Mouse (Mus musculus) cerebellum, adult 9-10 months (tissue): ENCODE measurements around the gene Mybpc2.

Experiments used
- DNase-seq: peaks from one replicate; pipeline ENCODE4 v3.0.0; 2022

Gene Mybpc2

DNA sequence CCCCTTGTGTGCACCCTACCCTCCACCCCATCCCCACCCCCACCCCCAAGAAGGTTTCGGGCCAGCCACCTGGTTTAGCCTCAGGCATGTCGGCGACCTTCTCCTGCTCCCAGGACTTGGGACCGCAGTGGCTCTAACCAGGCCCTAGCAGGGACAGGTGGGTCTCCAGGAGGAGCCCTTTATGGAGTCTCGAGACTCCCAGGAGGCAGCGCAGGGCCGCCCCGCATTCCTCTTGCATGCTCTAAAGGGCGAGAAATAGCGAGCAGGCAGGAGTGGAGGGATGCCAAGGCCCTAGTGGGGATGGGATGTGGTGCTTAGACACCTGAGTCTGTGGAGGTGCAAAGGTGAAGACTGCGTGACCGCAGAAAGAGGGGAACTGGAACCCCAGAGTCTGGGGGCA lies at the start of gene Mybpc2:
Gene Mybpc2 (minus strand): TSS at position 155 of the 400 bp plus-strand sequence.
- DNase-seq: no peak

GRCm38 (mm10) chr7:44572956-44573484 lies 48.6 kb upstream of the Mybpc2 start:
- no peak for DNase-seq

- no peak for DNase-seq
These were observed 47.8 kb upstream of the Mybpc2 start, which contains the start of gene Napsa for GRCm38 (mm10) chr7:44572213-44572701. Gene Napsa (plus strand): TSS chr7:44572380.

DNA sequence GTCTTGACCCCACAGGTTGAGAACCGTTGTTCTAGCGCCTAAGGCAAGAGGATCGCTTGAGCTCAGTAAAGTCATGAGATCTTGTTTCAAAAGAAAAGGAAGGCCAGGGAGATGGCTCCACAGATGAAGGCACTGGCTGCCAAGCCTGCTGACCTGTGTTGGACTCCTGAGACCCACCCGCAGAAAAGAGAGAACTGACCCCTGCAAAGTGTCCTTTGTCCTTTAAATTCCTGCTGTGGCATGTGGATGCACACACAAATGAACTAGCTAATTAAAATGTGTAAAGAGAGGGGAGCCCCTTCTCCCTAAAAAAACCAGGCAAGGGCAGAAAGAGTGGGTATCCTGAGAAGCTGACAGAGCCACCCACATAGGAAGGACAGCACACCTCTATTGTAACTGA lies 47.4 kb upstream of the Mybpc2 start:
- no peak for DNase-seq

- DNase-seq: no peak
These were observed 46.5 kb upstream of the Mybpc2 start for GRCm38 (mm10) chr7:44570989-44571388.

- DNase-seq: no peak
These were observed 44.3 kb upstream of the Mybpc2 start for GRCm38 (mm10) chr7:44568803-44569202.

GRCm38 (mm10) chr7:44565414-44565813 lies 41.0 kb upstream of the Mybpc2 start:
- DNase-seq: no peak

- DNase-seq: no peak
These were observed 40.0 kb upstream of the Mybpc2 start for GRCm38 (mm10) chr7:44564486-44564885.

DNA sequence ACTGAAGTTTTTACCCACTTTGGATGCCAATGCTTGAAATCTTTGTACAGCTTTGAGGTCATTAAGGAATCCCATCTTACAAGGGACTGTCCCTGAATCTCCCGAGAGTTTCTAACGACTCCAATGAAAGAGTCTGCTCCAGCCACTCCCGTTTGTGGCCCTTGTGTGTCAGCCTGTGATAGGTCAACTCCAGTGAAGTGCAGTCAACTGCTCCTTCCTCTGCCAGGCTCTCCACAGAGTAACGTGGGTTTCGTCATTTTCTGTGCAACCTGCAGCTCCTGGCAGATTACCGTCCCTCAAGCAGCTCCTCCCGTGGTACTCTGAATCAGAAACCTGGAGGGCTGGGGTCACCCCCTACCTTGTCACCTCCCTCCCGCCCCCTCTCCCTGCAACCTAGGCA lies 38.8 kb upstream of the Mybpc2 start:
- no peak for DNase-seq

DNA sequence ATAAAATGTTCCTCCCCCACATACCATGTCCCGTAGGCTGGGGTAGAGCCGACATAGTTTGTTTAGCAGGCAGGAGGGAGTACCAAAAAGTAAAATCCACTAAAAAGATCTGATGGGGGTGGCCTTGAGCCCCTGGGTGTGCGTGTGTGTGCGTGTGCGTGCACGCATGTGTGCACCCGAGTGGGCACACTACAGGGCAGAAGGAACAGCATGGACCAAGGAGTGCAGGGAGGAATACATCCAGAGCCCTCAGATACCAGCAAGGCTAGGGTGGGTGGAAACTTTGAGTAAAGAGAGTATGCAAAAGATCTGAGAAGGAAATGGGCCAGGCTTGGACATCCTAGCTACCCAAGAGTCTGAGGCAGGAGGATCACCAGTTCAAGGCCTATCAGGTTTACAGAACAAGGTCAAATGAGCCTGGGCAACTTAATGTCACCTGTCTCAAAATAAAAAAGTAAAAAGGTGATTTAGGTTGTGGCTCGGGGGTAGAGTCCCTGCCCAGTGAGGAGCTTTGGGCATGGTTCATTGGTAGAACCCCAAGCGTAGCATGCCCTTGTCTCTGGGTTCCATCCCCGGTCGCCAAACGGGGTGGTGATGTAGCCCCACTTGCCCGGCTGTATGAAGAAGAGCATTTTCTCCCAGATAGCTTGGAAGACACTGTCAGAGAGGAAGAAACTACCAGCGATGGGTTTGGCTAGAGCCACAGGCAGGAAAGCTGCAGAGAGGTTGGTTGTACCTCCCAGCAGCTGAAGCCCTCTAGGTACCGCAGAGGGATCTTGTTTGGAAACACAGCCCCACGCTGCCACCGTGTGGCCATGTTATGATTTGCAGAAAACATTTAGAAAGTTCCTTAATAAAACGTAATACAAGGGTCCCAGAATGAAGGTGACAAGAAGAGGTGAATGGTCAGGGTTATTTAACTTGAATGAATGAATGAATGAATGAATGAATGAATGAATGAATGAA lies 36.3 kb upstream of the Mybpc2 start:
- DNase-seq: peak; percentile 89

DNA sequence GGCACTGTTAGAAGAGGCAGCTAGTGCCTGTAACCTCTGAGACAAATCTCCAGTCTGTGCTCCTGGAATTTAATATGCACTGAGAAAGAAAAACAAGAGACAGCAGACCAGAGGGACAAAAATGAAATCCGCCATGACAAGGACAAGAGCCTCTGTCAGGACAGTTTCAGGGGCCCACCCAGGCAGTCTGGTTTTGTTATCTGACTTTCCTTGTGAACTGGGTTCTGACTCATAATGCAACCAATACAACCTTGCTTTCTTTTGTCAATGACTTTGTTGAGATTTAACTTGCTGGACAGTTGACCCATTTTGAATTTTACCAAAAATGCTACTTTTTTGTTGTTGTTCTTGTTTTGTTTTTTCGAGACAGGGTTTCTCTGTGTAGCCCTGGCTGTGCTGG lies 33.2 kb upstream of the Mybpc2 start:
- no peak for DNase-seq

GRCm38 (mm10) chr7:44553826-44554225 lies 29.4 kb upstream of the Mybpc2 start, which contains the start of gene Nr1h2:
Gene Nr1h2 (minus strand): TSS chr7:44553951.
- DNase-seq: peak; percentile 93

GRCm38 (mm10) chr7:44553196-44553764 lies 28.8 kb upstream of the Mybpc2 start:
- no peak for DNase-seq

- DNase-seq: peak; percentile 41
These were observed 27.9 kb upstream of the Mybpc2 start for GRCm38 (mm10) chr7:44552141-44552908.

DNA sequence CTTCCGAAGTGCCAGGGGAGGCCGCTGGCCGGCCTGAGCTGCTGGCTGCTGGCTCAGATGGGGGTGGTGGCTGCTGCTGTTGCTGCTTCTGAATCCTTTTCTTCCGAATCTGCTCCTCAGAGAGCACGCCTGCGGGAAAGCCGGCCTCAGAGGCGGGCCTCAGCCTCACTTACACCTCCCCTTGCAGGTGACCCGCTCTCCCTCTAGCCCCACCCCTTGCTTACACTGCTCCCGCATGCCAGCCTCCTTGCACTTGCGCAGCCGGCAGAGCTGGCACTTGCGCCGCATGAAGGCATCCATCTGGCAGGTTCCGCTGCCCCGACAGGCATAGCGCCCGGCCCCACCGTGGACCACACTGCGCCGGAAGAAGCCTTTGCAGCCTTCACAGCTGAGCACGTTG lies 27.3 kb upstream of the Mybpc2 start:
- DNase-seq: peak; percentile 50

DNA sequence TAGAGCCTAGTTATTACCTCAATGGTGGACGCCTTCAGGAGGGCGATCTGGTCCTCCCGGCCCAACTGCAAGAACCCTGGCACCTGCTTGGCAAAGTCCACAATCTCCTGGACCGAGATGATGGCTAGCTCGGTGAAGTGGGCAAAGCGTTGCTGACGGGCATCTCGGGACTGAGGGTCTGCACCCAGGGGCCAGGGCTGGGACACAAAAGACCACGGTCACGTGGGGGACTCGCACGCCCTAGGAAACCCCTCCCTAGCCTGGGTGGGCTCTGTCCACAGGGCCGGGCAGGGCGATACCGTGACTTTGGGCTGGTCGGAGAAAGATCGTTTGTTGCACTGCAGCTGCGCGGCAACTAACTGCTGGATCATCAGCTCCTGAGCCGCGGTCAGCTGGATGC lies 26.8 kb upstream of the Mybpc2 start:
- DNase-seq: peak; percentile 34

DNA sequence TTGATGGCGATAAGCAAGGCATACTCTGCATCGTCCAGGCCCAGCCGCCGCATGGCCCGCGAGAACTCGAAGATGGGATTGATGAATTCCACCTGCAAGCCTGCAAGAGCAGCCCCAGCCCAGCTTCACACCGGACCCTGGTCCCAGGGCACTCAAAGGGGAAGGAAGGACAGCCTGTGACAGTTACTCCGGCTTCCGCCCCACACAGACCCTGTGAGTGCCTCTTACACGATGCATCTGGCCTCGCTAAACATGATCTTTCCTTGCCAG lies 25.9 kb upstream of the Mybpc2 start:
- no peak for DNase-seq

- DNase-seq: peak; percentile 55
These were observed 25.4 kb upstream of the Mybpc2 start for GRCm38 (mm10) chr7:44549621-44550408.

- DNase-seq: peak; percentile 100
These were observed 24.1 kb upstream of the Mybpc2 start, which contains the start of gene Pold1 for GRCm38 (mm10) chr7:44548497-44549087. Gene Pold1 (minus strand): TSS chr7:44548849.

DNA sequence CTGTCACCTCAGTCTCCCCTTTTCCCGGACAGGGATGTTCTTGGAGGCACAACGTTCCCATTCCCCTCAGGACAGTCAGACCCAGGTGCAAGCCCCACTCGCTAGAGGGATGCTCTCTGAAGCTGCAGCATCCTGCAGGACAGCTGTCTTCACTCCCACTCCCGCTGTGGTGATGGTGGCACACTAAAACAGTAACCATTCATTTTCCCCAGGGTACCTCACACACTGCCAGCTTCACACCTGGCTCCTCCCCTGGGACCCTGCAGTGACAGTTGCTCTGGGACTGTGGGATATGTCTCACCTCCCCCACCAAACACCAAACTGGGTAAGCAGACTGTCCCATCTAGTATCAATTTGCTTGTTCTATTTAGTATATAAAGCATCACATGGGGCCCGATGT lies 23.3 kb upstream of the Mybpc2 start:
- peak; percentile 55 for DNase-seq

- DNase-seq: no peak
These were observed 22.6 kb upstream of the Mybpc2 start for GRCm38 (mm10) chr7:44547041-44547440.

- no peak for DNase-seq
These were observed 21.8 kb upstream of the Mybpc2 start for GRCm38 (mm10) chr7:44546274-44546673.
